Mouse (Mus musculus) hindbrain, embryonic 10.5 days (tissue): ENCODE measurements around the gene Cc2d2a. TPM values are rescaled to one million over a fixed set of nuclear protein-coding genes. Genes with fewer than 3 reads are reported as not detected.

ENCODE experiments used
- DNase-seq: peaks from one replicate; pipeline ENCODE4 v3.0.0-alpha.2; 2017; ENCODE audit warnings: low spot score
- H3K27ac ChIP-seq: fragments of 300-500 bp; sonication (generic); 2 replicates; pipeline ENCODE4 v1.5.1; 2016; ENCODE audit warnings: mild to moderate bottlenecking, moderate library complexity
- H3K27me3 ChIP-seq: fragments of 300-500 bp; sonication (generic); 2 replicates; pipeline ENCODE4 v1.6.1; 2016; ENCODE audit warnings: mild to moderate bottlenecking; ENCODE audit not compliant: poor library complexity, insufficient read depth, severe bottlenecking
- H3K36me3 ChIP-seq: fragments of 300-500 bp; sonication (generic); 2 replicates; pipeline ENCODE4 v1.6.1; 2016; ENCODE audit warnings: mild to moderate bottlenecking, moderate library complexity
- H3K4me1 ChIP-seq: fragments of 300-500 bp; sonication (generic); replicated peaks from 2 replicates; pipeline ENCODE4 v1.6.1; 2016; ENCODE audit warnings: mild to moderate bottlenecking
- H3K4me3 ChIP-seq: fragments of 300-500 bp; sonication (generic); 2 replicates; pipeline ENCODE4 v1.5.1; 2016; ENCODE audit warnings: mild to moderate bottlenecking, moderate library complexity
- H3K9me3 ChIP-seq: fragments of 300-500 bp; sonication (generic); 2 replicates; pipeline ENCODE4 v1.6.1; 2016; ENCODE audit warnings: mild to moderate bottlenecking, moderate library complexity
- WGBS: fragments of 180-500 bp; shearing (Covaris S2); methylation state at CpG from one replicate; pipeline ENCODE4 v1.1.7; 2016; 5-methylcytosine and 5-hydroxymethylcytosine counted together
- polyA plus RNA-seq: library from polyadenylated mRNA; unstranded; fragments of >200 nt; fragmentation: Nextera tagmentation; extraction: Ambion mirVana; gene quantifications from 2 replicates; pipeline ENCODE4 v1.2.1, GENCODE M21; 2016

Cc2d2a gene
- polyA plus RNA-seq, 1 experiment from 2014 or later = 8.5 TPM

DNA sequence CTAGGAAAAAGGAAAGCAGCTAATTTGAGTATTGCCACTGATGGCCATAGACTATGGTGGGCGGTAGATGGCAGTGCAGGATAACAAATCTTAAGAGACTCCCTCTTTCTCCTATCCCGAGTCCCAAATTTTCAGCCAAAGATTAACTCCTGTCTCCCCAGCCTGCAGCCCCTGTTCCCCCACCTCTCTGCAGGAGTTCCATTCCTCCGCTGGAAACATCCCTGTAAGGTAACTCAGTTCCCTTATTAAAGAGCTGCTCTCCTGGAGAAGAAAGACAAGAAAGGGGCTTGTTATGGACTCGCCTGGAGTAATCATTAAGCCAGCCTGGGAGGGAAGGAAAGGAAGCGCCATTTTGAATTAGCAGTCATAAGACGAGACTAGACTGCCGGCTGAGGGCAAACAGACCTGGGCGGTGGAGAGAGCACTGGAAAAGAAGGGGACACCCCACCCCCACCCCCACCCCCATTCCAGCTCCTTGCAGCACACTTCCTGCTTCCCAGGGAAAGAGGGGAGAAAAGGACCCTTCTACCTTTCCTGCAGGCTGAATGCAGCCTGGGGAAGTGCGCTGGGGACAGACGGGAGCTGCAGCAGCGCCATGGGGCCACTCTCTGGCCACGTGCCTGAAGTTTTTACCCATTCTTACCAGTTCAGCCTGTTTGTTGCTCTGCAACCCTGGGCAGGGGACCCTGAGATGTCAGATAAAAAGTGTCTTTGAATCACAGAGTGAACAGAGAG, 10.2 kb downstream of the Cc2d2a start:
- peak; percentile 87 for DNase-seq
- no peaks in the 10 kb centered on the region for H3K27me3 ChIP-seq
- H3K36me3 ChIP-seq = peaks cover 22% of the 10 kb centered on the region
- H3K27ac ChIP-seq = peak overlapping the region; percentile 97
- WGBS = under 1% methylated on average over 12 of the region's 12 CpGs
- no peaks in the 10 kb centered on the region for H3K9me3 ChIP-seq
- H3K4me3 ChIP-seq = peak overlapping the region; percentile 61
- H3K4me1 ChIP-seq = peaks cover 13% of the 10 kb centered on the region

- WGBS = 88% methylated on average over 2 of the region's 2 CpGs
- Histone ChIP-seq H3K27me3 (no peaks in the 10 kb centered on the region), H3K4me3 (peak overlapping the region; percentile 61), H3K27ac (peak overlapping the region; percentile 97), H3K4me1 (peaks cover 13% of the 10 kb centered on the region), H3K9me3 (no peaks in the 10 kb centered on the region), H3K36me3 (peaks cover 22% of the 10 kb centered on the region)
- DNase-seq = peak; percentile 5
Measured at GRCm38 (mm10) chr5:43673083-43673482, 10.9 kb downstream of the Cc2d2a start.

GRCm38 (mm10) chr5:43685466-43685865, 23.3 kb downstream of the Cc2d2a start:
- H3K9me3 ChIP-seq = no peaks in the 10 kb centered on the region
- H3K27me3 ChIP-seq = no peaks in the 10 kb centered on the region
- 93% methylated on average over 5 of the region's 5 CpGs for WGBS
- no peak overlapping the region for H3K27ac ChIP-seq
- no peaks in the 10 kb centered on the region for H3K4me1 ChIP-seq
- H3K36me3 ChIP-seq = peaks cover 99% of the 10 kb centered on the region
- no peak for DNase-seq
- no peak overlapping the region for H3K4me3 ChIP-seq

- Histone ChIP-seq H3K4me3 (no peak overlapping the region), H3K27me3 (no peaks in the 10 kb centered on the region), H3K36me3 (peaks cover 81% of the 10 kb centered on the region), H3K9me3 (no peaks in the 10 kb centered on the region), H3K4me1 (no peaks in the 10 kb centered on the region), H3K27ac (no peak overlapping the region)
- WGBS = 81% methylated on average over 4 of the region's 4 CpGs
- DNase-seq = no peak
Measured at GRCm38 (mm10) chr5:43692489-43692888, 30.3 kb downstream of the Cc2d2a start.

GRCm38 (mm10) chr5:43697133-43697532, 35.0 kb downstream of the Cc2d2a start:
- H3K36me3 ChIP-seq = peaks cover 70% of the 10 kb centered on the region
- WGBS = 96% methylated on average over 3 of the region's 3 CpGs

GRCm38 (mm10) chr5:43699240-43699639, 37.1 kb downstream of the Cc2d2a start:
- Histone ChIP-seq H3K4me1 (no peaks in the 10 kb centered on the region), H3K4me3 (no peak overlapping the region), H3K9me3 (no peaks in the 10 kb centered on the region), H3K27ac (no peak overlapping the region), H3K27me3 (no peaks in the 10 kb centered on the region), H3K36me3 (peaks cover 83% of the 10 kb centered on the region)
- DNase-seq = no peak

More at GRCm38 (mm10) chr5:43697133-43697532, 35.0 kb downstream of the Cc2d2a start:
- no peak for DNase-seq
- Histone ChIP-seq H3K27ac (no peak overlapping the region), H3K4me1 (no peaks in the 10 kb centered on the region), H3K27me3 (no peaks in the 10 kb centered on the region), H3K4me3 (no peak overlapping the region), H3K9me3 (no peaks in the 10 kb centered on the region)

- DNase-seq = no peak
Measured at GRCm38 (mm10) chr5:43721538-43722451, 59.6 kb downstream of the Cc2d2a start.

DNA sequence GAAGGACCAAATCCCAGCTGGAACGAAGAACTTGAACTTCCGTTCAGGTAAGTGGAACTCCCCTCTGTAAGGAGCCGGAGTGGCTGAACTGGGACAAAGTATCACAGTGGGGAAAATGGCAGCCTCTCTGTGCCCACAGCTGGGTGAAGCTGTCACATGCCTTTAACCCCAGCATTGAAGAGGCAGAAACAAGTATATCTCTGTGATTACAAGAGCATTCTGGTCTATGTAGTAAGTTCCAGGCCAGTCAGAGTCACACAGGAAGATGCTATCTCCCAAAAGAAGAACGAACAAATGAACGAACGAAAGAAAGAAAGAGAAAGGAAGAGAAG, 60.3 kb downstream of the Cc2d2a start:
- peaks cover 72% of the 10 kb centered on the region for H3K36me3 ChIP-seq
- no peaks in the 10 kb centered on the region for H3K9me3 ChIP-seq
- no peak overlapping the region for H3K27ac ChIP-seq
- 92% methylated on average over 6 of the region's 6 CpGs for WGBS
- DNase-seq = no peak
- no peak overlapping the region for H3K4me3 ChIP-seq
- H3K4me1 ChIP-seq = no peaks in the 10 kb centered on the region
- H3K27me3 ChIP-seq = no peaks in the 10 kb centered on the region

More at GRCm38 (mm10) chr5:43721538-43722451, 59.6 kb downstream of the Cc2d2a start:
- no peaks in the 10 kb centered on the region for H3K4me1 ChIP-seq
- H3K4me3 ChIP-seq = no peak overlapping the region
- H3K36me3 ChIP-seq = peaks cover 73% of the 10 kb centered on the region
- 75% methylated on average over 5 of the region's 5 CpGs for WGBS
- no peak overlapping the region for H3K27ac ChIP-seq
- H3K27me3 ChIP-seq = no peaks in the 10 kb centered on the region
- H3K9me3 ChIP-seq = no peaks in the 10 kb centered on the region

DNA sequence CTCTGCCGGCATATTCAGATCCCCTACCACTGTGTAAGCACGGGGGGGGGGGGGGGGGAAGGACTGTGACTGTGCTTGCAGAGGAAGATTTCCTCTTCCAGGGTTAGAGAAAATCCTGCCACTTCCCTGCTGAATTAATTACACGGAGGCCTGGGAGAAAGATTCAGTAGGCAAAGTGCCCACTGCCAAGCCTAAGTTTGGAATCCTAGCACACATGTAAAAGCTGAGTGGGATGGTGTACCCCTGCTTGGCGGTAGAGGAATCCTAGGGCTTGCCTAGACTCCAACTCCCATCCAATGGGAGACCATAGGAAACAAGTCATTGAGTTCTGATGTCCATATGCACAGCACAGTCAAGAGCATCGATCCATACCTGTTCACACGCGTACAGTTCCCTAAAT, 61.7 kb downstream of the Cc2d2a start:
- H3K36me3 ChIP-seq = peaks cover 71% of the 10 kb centered on the region

DNA sequence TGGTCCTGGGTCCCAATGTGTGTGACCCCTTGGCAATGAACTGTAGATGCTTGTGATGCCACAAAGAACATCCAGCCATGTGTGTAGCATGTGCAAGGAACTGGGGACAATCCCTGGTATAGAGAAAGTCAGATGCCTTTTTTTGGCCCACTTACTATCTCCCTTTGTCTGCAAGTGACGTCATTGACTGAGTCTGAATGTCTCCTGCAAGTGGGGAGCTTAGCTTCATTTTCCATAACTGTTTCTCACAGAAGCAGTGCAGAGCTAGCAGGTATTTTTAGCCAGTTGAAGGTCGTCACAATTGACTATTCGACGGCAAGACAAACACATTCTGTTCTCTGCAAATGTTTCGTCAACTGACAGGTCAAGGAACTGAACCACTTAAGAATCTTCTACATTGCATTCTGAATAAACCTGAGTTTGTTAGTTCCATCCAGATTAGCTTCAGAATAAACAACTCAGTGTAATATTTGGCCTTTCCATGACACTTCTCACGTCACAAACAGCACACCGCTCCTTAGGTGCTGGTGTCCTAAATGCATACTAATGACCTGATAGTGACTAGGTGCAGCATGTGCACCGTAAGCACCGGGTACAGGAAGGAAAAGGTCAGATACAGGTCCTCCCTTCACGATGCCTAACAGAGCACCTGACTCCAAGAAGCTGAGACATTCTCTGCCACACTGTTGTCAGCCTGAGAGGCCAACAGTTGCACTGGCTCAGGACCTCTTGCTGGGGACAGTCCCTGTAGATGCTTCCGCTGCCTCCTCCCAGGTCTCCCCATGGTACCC, 66.4 kb downstream of the Cc2d2a start:
- peaks cover 67% of the 10 kb centered on the region for H3K36me3 ChIP-seq

More for the DNA sequence above, 61.7 kb downstream of the Cc2d2a start:
- no peaks in the 10 kb centered on the region for H3K4me1 ChIP-seq
- DNase-seq = no peak
- H3K27ac ChIP-seq = no peak overlapping the region
- WGBS = 86% methylated on average over 7 of the region's 7 CpGs
- H3K4me3 ChIP-seq = no peak overlapping the region
- H3K27me3 ChIP-seq = no peaks in the 10 kb centered on the region
- H3K9me3 ChIP-seq = no peaks in the 10 kb centered on the region

GRCm38 (mm10) chr5:43732381-43732780, 70.2 kb downstream of the Cc2d2a start:
- 86% methylated on average over 8 of the region's 8 CpGs for WGBS
- Histone ChIP-seq H3K27me3 (no peaks in the 10 kb centered on the region), H3K4me1 (no peaks in the 10 kb centered on the region), H3K36me3 (peaks cover 59% of the 10 kb centered on the region), H3K4me3 (no peak overlapping the region), H3K9me3 (no peaks in the 10 kb centered on the region), H3K27ac (no peak overlapping the region)
- DNase-seq = no peak

More for the DNA sequence above, 66.4 kb downstream of the Cc2d2a start:
- Histone ChIP-seq H3K4me3 (no peak overlapping the region), H3K9me3 (no peaks in the 10 kb centered on the region), H3K27ac (no peak overlapping the region), H3K4me1 (no peaks in the 10 kb centered on the region), H3K27me3 (no peaks in the 10 kb centered on the region)
- 87% methylated on average over 11 of the region's 11 CpGs for whole genome bisulfite sequencing
- no peak for DNase-seq

DNA sequence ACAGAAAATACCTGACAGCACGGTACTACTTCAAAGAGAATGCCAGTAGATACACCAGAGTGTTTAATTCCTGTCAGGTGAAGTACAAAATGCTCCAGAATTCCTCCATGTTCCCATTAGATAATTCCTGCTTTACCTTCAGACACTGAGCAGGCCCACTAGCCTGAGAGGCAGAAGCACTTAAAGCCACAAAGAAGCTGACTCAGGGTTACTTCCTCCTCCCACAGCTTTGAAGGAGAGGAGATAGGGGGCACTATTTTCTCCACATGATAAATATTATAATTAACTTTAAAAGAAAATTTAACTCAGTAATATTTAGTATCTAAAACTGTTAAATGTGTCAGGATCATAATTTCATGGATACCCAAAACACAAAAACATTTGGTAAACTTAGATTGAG, 82.0 kb downstream of the Cc2d2a start:
- H3K36me3 ChIP-seq = peaks cover 63% of the 10 kb centered on the region
- 97% methylated on average over 1 of the region's 1 CpGs for WGBS
- no peaks in the 10 kb centered on the region for H3K9me3 ChIP-seq
- no peak for DNase-seq
- 0 out of 2 replicates have a peak, but pooled peaks cover 4% of the 10 kb centered on the region for H3K4me1 ChIP-seq
- no peaks in the 10 kb centered on the region for H3K27me3 ChIP-seq
- no peak overlapping the region for H3K27ac ChIP-seq
- no peak overlapping the region for H3K4me3 ChIP-seq
